Mouse (Mus musculus): ENCODE data around the gene Micu1. TPM values are rescaled to one million over a fixed set of nuclear protein-coding genes. Genes with fewer than 3 reads are reported as not detected.

Gene Micu1
- polyA plus RNA-seq, 1 experiment = 174 TPM

- no peak for TF ChIP-seq CTCF (IDR thresholded peaks at IDR 0.05; ENCODE audit: borderline replicate concordance, insufficient read depth, low read depth, low read length)
- TF ChIP-seq POLR2A (IDR thresholded peaks at IDR 0.05; ENCODE audit: borderline replicate concordance, insufficient read depth, low read length) = no peak
- DNase-seq = no peak
- Histone ChIP-seq H3K4me3 (replicated peaks; ENCODE audit: insufficient read depth, low read depth, low read length) (no peak overlapping the region), H3K27ac (ENCODE audit: insufficient read depth, low read length) (no peak overlapping the region), H3K27me3 (ENCODE audit: control insufficient read depth, insufficient read depth, low read length) (no peaks in the 10 kb centered on the region), H3K4me1 (ENCODE audit: control insufficient read depth, insufficient read depth, low read length) (peaks cover 6% of the 10 kb centered on the region)
- WGBS = 90% methylated on average over 11 of the region's 11 CpGs
Observed at GRCm38 (mm10) chr10:59790291-59790929, 88.1 kb downstream of the Micu1 start.

GRCm38 (mm10) chr10:59791896-59792295 is 89.6 kb downstream of the Micu1 start:
- TF ChIP-seq POLR2A (IDR thresholded peaks at IDR 0.05; ENCODE audit: borderline replicate concordance, insufficient read depth, low read length) = no peak
- no peak for TF ChIP-seq CTCF (IDR thresholded peaks at IDR 0.05; ENCODE audit: borderline replicate concordance, insufficient read depth, low read depth, low read length)
- no peaks in the 10 kb centered on the region for H3K27me3 ChIP-seq (ENCODE audit: control insufficient read depth, insufficient read depth, low read length)
- H3K4me1 ChIP-seq (ENCODE audit: control insufficient read depth, insufficient read depth, low read length) = peaks cover 3% of the 10 kb centered on the region
- no peak for DNase-seq
- H3K27ac ChIP-seq (ENCODE audit: insufficient read depth, low read length) = no peak overlapping the region
- no peak overlapping the region for H3K4me3 ChIP-seq (replicated peaks; ENCODE audit: insufficient read depth, low read depth, low read length)
- 95% methylated on average over 5 of the region's 5 CpGs for WGBS

GRCm38 (mm10) chr10:59792575-59793176 is 90.4 kb downstream of the Micu1 start:
- no peak overlapping the region for H3K4me3 ChIP-seq (replicated peaks; ENCODE audit: insufficient read depth, low read depth, low read length)
- TF ChIP-seq POLR2A (IDR thresholded peaks at IDR 0.05; ENCODE audit: borderline replicate concordance, insufficient read depth, low read length) (no peak), CTCF (IDR thresholded peaks at IDR 0.05; ENCODE audit: borderline replicate concordance, insufficient read depth, low read depth, low read length) (no peak)
- H3K4me1 ChIP-seq (ENCODE audit: control insufficient read depth, insufficient read depth, low read length) = peaks cover 3% of the 10 kb centered on the region
- H3K27ac ChIP-seq (ENCODE audit: insufficient read depth, low read length) = no peak overlapping the region
- DNase-seq = no peak
- WGBS = 61% methylated on average over 9 of the region's 9 CpGs
- no peaks in the 10 kb centered on the region for H3K27me3 ChIP-seq (ENCODE audit: control insufficient read depth, insufficient read depth, low read length)

GRCm38 (mm10) chr10:59793454-59793853 is 91.2 kb downstream of the Micu1 start:
- DNase-seq = no peak
- H3K27ac ChIP-seq (ENCODE audit: insufficient read depth, low read length) = no peak overlapping the region
- no peaks in the 10 kb centered on the region for H3K27me3 ChIP-seq (ENCODE audit: control insufficient read depth, insufficient read depth, low read length)
- no peak for TF ChIP-seq CTCF (IDR thresholded peaks at IDR 0.05; ENCODE audit: borderline replicate concordance, insufficient read depth, low read depth, low read length)
- no peak for TF ChIP-seq POLR2A (IDR thresholded peaks at IDR 0.05; ENCODE audit: borderline replicate concordance, insufficient read depth, low read length)
- peaks cover 3% of the 10 kb centered on the region for H3K4me1 ChIP-seq (ENCODE audit: control insufficient read depth, insufficient read depth, low read length)
- H3K4me3 ChIP-seq (replicated peaks; ENCODE audit: insufficient read depth, low read depth, low read length) = no peak overlapping the region
- 41% methylated on average over 3 of the region's 3 CpGs for WGBS

- no peak overlapping the region for H3K4me3 ChIP-seq (replicated peaks; ENCODE audit: insufficient read depth, low read depth, low read length)
- H3K4me1 ChIP-seq (ENCODE audit: control insufficient read depth, insufficient read depth, low read length) = peaks cover 3% of the 10 kb centered on the region
- H3K27ac ChIP-seq (ENCODE audit: insufficient read depth, low read length) = no peak overlapping the region
- 94% methylated on average over 7 of the region's 7 CpGs for WGBS
- TF ChIP-seq CTCF (IDR thresholded peaks at IDR 0.05; ENCODE audit: borderline replicate concordance, insufficient read depth, low read depth, low read length) = no peak
- no peak for TF ChIP-seq POLR2A (IDR thresholded peaks at IDR 0.05; ENCODE audit: borderline replicate concordance, insufficient read depth, low read length)
- no peak for DNase-seq
- H3K27me3 ChIP-seq (ENCODE audit: control insufficient read depth, insufficient read depth, low read length) = no peaks in the 10 kb centered on the region
Observed at GRCm38 (mm10) chr10:59795085-59795484, 92.8 kb downstream of the Micu1 start.

- Histone ChIP-seq H3K27me3 (ENCODE audit: control insufficient read depth, insufficient read depth, low read length) (no peaks in the 10 kb centered on the region), H3K27ac (ENCODE audit: insufficient read depth, low read length) (no peak overlapping the region), H3K4me1 (ENCODE audit: control insufficient read depth, insufficient read depth, low read length) (peaks cover 5% of the 10 kb centered on the region), H3K4me3 (replicated peaks; ENCODE audit: insufficient read depth, low read depth, low read length) (no peak overlapping the region)
- TF ChIP-seq CTCF (IDR thresholded peaks at IDR 0.05; ENCODE audit: borderline replicate concordance, insufficient read depth, low read depth, low read length) = no peak
- no peak for TF ChIP-seq POLR2A (IDR thresholded peaks at IDR 0.05; ENCODE audit: borderline replicate concordance, insufficient read depth, low read length)
- DNase-seq = no peak
- 28% methylated on average over 4 of the region's 4 CpGs for WGBS
Observed at GRCm38 (mm10) chr10:59795902-59796301, 93.6 kb downstream of the Micu1 start.

- no peak overlapping the region for H3K27ac ChIP-seq (ENCODE audit: insufficient read depth, low read length)
- no peaks in the 10 kb centered on the region for H3K27me3 ChIP-seq (ENCODE audit: control insufficient read depth, insufficient read depth, low read length)
- H3K4me3 ChIP-seq (replicated peaks; ENCODE audit: insufficient read depth, low read depth, low read length) = no peak overlapping the region
- peaks cover 5% of the 10 kb centered on the region for H3K4me1 ChIP-seq (ENCODE audit: control insufficient read depth, insufficient read depth, low read length)
- TF ChIP-seq POLR2A (IDR thresholded peaks at IDR 0.05; ENCODE audit: borderline replicate concordance, insufficient read depth, low read length) = no peak
- TF ChIP-seq CTCF (IDR thresholded peaks at IDR 0.05; ENCODE audit: borderline replicate concordance, insufficient read depth, low read depth, low read length) = no peak
- WGBS = 76% methylated on average over 3 of the region's 3 CpGs
- no peak for DNase-seq
Observed at GRCm38 (mm10) chr10:59798371-59798770, 96.1 kb downstream of the Micu1 start.

All from cerebellum, adult 2 months (tissue).